Mouse (Mus musculus) forebrain, embryonic 14.5 days (tissue): ENCODE results near the gene Slc1a1. TPM values are rescaled to one million over a fixed set of nuclear protein-coding genes. Genes with fewer than 3 reads are reported as not detected.
A peak's percentile ranks its signal among the peaks of the same experiment; 100 is the strongest.

ENCODE experiments used
- ATAC-seq: fragments of 200-750 bp; cut with Nextera tagmentation; 2 replicates; pipeline ENCODE4 v1.8.0; 2017; ENCODE audit warnings: mild to moderate bottlenecking, moderate library complexity
- DNase-seq: peaks from one replicate; pipeline ENCODE4 v3.0.0-alpha.2; 2015; ENCODE audit warnings: low spot score
- H3K27ac ChIP-seq: fragments of 300-500 bp; sonication (generic); 2 replicates; pipeline ENCODE4 v1.5.1; 2014; ENCODE audit warnings: low read depth, mild to moderate bottlenecking, control low read depth, low read length, moderate library complexity
- H3K27me3 ChIP-seq: fragments of 300-500 bp; sonication (generic); replicated peaks from 2 replicates; pipeline ENCODE4 v1.6.1; 2014; ENCODE audit warnings: low read length, control low read depth, mixed read lengths; ENCODE audit not compliant: control insufficient read depth, insufficient read depth
- H3K36me3 ChIP-seq: fragments of 300-500 bp; sonication (generic); 2 replicates; pipeline ENCODE4 v1.6.1; 2014; ENCODE audit warnings: low read length, control low read depth; ENCODE audit not compliant: control insufficient read depth, insufficient read depth
- H3K4me1 ChIP-seq: fragments of 300-500 bp; sonication (generic); 2 replicates; pipeline ENCODE4 v1.6.1; 2014; ENCODE audit warnings: antibody characterized with exemption, low read length, control low read depth; ENCODE audit not compliant: control insufficient read depth, insufficient read depth
- H3K4me2 ChIP-seq: fragments of 300-500 bp; sonication (generic); 2 replicates; pipeline ENCODE4 v1.6.1; 2014; ENCODE audit warnings: mild to moderate bottlenecking, control low read depth, low read length
- H3K4me3 ChIP-seq: fragments of 300-500 bp; sonication (generic); 2 replicates; pipeline ENCODE4 v1.5.1; 2014; ENCODE audit warnings: low read depth, low read length, control low read depth
- H3K9ac ChIP-seq: fragments of 300-500 bp; sonication (generic); 2 replicates; pipeline ENCODE4 v1.6.1; 2014; ENCODE audit warnings: mild to moderate bottlenecking, low read length, control low read depth, moderate library complexity
- H3K9me3 ChIP-seq: fragments of 300-500 bp; sonication (generic); replicated peaks from 2 replicates; pipeline ENCODE4 v1.6.1; 2016; ENCODE audit warnings: low read length, control low read depth, mixed read lengths; ENCODE audit not compliant: control insufficient read depth
- WGBS: fragments of 180-500 bp; shearing (Covaris S2); extraction: QIAGEN DNeasy Blood & Tissue Kit; methylation state at CpG from one replicate; pipeline ENCODE4 v1.1.7; 2014; 5-methylcytosine and 5-hydroxymethylcytosine counted together
- polyA plus RNA-seq: library from polyadenylated mRNA; unstranded; fragments of >200 nt; fragmentation: Nextera tagmentation; extraction: Ambion mirVana; gene quantifications from 2 replicates; pipeline ENCODE4 v1.2.1, GENCODE M21; 2014

Slc1a1 gene
- polyA plus RNA-seq, 1 experiment from 2014 or later, result 9.3 TPM

DNA sequence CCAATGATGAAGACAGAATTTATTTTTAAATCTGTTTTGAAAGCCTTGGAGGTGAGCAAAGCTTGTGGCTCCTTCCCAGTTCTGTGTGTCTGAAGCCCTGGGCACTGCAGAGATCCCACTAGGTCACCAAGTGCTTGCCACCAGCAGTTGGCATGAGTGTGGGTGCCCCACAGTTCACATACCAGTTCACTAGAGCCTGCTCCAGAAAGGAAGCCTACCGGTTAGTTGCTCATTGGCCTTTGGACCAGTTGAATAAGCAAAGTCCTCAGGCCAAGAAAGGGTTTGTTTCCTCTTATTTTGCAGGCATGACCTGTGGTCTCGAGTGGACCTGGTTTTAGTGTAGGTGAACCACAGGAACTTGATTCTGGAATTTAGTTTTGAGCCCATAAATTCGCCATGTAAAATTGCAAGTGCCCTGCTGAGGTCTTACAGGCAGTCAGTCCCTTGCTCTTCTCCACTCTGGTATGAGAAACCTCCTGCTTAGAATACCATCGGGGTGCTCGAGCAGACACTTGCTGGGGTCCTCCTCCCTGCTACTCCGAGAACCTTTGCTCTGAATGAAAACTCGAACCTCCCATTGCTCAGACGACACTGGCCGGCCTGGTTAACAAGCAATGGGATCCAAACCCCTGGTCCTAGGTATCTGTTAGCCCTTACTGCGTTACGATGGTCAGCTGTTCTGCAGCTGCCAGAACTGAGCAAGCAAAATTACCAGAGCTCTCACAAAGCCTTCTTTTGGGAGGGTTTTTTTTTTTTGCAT lies 2.0 kb downstream of the Slc1a1 start:
- no peaks in the 10 kb centered on the region for H3K9me3 ChIP-seq
- no peak for ATAC-seq
- no peak overlapping the region for H3K4me3 ChIP-seq
- no peaks in the 10 kb centered on the region; the same call in 1 of the 2 replicates for H3K4me1 ChIP-seq
- DNase-seq, result no peak
- no peak overlapping the region for H3K4me2 ChIP-seq
- H3K36me3 ChIP-seq, result no peaks in the 10 kb centered on the region
- 77% methylated on average over 11 of the region's 11 CpGs for WGBS
- H3K9ac ChIP-seq, result no peak overlapping the region
- no peak overlapping the region for H3K27ac ChIP-seq
- no peaks in the 10 kb centered on the region for H3K27me3 ChIP-seq

DNA sequence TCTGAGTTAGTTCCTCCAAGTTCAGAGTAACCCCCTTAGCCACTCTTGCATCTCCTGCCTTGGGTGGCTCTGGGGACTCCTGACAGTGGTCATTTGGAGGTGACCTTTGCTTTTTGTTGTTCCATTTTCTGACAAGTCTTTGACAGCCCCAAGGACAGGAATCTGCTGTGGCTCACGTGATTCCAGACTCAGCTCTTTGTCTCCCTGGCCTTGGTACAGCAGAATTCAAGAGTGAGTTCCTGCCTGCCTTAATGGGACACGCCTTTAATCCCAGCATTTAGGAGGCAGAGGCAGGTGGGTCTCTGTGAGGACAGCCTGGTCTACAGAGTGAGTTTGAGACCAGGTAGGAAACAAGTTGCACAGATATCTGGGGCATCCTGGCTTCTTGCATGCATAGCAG lies 3.9 kb downstream of the Slc1a1 start:
- no peaks in the 10 kb centered on the region for H3K9me3 ChIP-seq
- no peak overlapping the region for H3K4me2 ChIP-seq
- H3K27ac ChIP-seq, result no peak overlapping the region
- ATAC-seq, result no peak
- H3K9ac ChIP-seq, result no peak overlapping the region
- 74% methylated on average over 2 of the region's 2 CpGs for WGBS
- no peak for DNase-seq
- no peaks in the 10 kb centered on the region for H3K36me3 ChIP-seq
- H3K4me1 ChIP-seq, result no peaks in the 10 kb centered on the region; the same call in 1 of the 2 replicates
- no peaks in the 10 kb centered on the region for H3K27me3 ChIP-seq
- no peak overlapping the region for H3K4me3 ChIP-seq

DNA sequence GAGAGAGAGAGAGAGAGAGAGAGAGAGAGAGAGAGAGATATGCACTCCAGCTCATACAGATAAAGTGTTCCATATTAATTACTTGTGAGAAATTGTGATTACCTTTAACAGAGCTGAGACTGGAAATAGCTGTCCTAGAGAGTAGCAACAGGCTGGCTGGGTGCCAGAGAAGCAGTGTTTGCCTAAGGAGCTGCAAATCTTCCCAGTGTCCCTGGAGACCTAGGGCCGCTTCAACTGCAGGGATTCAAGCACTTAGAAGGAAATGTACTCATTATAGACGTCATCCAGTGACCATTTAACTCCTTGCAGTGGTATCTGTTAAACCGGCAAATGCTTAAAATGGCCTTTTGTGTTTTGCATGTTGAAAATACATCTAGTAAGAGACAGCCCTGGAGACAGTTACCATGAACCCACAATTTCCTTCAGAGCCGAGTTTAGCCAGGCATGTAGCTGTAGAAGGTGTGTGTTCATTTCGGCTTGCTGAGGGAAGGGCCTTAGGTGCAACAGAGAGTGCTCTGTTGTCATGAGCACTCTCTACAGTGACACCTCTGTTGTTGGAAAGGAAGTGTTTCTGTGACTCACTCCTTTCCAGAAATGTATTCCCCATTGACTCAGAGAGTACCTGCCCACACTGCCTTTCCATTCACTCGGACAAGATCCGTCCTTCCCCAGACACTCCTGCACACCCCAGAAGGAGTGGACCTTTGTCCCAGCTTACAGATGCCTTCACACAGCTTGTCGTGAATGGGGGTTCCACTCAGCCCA lies 10.3 kb downstream of the Slc1a1 start:
- Histone ChIP-seq H3K4me2 (no peak overlapping the region), H3K9ac (no peak overlapping the region), H3K4me1 (no peaks in the 10 kb centered on the region), H3K27me3 (no peaks in the 10 kb centered on the region), H3K27ac (no peak overlapping the region), H3K4me3 (no peak overlapping the region), H3K36me3 (no peaks in the 10 kb centered on the region), H3K9me3 (no peaks in the 10 kb centered on the region)
- WGBS, result 73% methylated on average over 8 of the region's 8 CpGs
- peak; percentile 56 for DNase-seq
- no peak for ATAC-seq

DNA sequence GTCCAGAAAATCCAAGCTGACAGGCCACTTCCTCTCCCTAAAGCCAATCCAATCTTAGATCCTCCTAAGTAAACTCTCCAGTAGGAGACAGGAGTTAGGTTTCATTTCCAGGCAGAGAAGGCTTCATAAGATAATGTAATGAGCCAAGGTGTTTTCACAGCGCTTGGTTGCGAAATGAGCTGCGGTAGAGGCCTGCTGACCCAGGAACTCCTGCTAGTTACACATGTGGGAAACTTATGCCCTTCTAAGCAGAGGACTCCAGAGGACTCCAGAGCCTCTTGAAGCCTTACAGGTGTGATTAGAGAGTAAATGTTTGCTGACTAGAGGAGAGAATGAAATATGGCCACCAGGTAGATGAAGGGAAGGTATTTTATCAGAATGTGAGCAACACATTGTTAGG lies 15.7 kb downstream of the Slc1a1 start:
- H3K36me3 ChIP-seq, result no peaks in the 10 kb centered on the region
- no peaks in the 10 kb centered on the region for H3K9me3 ChIP-seq
- DNase-seq (no peak), ATAC-seq (no peak)
- no peak overlapping the region for H3K4me2 ChIP-seq
- H3K4me3 ChIP-seq, result no peak overlapping the region
- H3K27me3 ChIP-seq, result no peaks in the 10 kb centered on the region
- no peaks in the 10 kb centered on the region for H3K4me1 ChIP-seq
- H3K27ac ChIP-seq, result no peak overlapping the region
- no peak overlapping the region for H3K9ac ChIP-seq
- 92% methylated on average over 3 of the region's 3 CpGs for WGBS

DNA sequence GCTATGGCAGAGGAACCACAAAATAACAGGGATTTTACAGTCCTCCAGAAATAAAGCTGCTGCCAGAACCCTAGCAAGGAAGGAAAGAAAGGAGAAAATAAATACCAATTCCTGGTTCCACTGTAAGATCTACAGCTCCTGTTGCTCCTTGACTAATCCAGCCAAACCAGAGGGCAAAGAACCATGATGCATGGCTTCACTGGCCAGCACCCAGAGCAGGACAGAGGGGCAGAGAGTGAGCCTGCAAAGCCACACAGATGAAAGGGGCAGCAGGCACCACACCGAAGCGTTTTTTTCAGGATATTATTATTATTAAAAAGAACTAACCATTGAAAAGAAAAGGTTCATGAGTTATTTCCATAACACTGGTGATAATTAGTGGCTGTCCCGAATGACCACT lies 17.2 kb downstream of the Slc1a1 start:
- ATAC-seq (no peak), DNase-seq (no peak)
- Histone ChIP-seq H3K27me3 (no peaks in the 10 kb centered on the region), H3K9ac (no peak overlapping the region), H3K36me3 (no peaks in the 10 kb centered on the region), H3K4me1 (no peaks in the 10 kb centered on the region), H3K4me3 (no peak overlapping the region), H3K4me2 (no peak overlapping the region), H3K27ac (no peak overlapping the region), H3K9me3 (no peaks in the 10 kb centered on the region)
- 83% methylated on average over 3 of the region's 3 CpGs for WGBS

DNA sequence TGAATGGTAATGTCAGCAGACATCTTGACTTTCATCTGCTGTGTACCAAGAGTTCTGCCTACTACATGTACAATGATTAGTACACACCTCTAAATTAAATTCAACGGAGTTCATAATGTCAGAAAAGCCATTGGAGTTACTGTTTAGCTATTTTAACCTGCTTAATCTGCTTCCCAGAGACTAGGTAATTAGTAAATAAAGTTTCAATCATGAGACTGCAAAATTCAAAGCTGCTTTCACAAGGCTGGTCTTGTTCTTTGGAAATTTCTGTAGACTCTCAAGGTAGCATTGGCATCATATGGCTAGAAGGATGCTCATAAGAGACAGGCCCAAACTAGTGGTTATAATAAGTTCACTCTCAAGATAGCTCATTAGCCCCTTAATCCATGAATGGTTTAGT lies 20.0 kb downstream of the Slc1a1 start:
- Histone ChIP-seq H3K9ac (no peak overlapping the region), H3K4me2 (no peak overlapping the region), H3K4me1 (no peaks in the 10 kb centered on the region), H3K36me3 (no peaks in the 10 kb centered on the region), H3K4me3 (no peak overlapping the region), H3K9me3 (no peaks in the 10 kb centered on the region), H3K27me3 (no peaks in the 10 kb centered on the region), H3K27ac (no peak overlapping the region)
- DNase-seq (no peak), ATAC-seq (no peak)
- WGBS, result 76% methylated on average over 1 of the region's 1 CpGs

DNA sequence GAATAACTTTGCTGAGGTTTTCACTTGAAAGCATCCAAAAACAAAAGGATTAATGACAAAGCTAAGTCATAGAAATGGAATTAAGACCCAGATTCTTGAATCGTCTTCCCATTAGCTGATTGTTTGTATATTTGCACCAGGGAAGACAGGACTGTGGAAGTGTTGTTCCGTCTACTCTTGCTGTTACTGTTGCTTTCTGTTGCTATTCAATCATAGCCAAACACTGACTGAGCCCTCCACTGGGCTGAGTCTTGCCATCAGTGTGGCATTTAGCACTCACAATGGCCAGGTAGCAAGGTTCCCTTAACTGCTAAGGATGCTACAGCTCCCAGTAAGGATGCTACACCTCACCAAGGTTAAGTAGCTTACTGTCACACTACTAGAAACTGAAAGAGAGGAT lies 25.4 kb downstream of the Slc1a1 start:
- Histone ChIP-seq H3K4me1 (no peaks in the 10 kb centered on the region), H3K36me3 (no peaks in the 10 kb centered on the region), H3K4me2 (no peak overlapping the region), H3K9me3 (no peaks in the 10 kb centered on the region), H3K4me3 (no peak overlapping the region), H3K27me3 (no peaks in the 10 kb centered on the region), H3K9ac (no peak overlapping the region), H3K27ac (no peak overlapping the region)
- DNase-seq, result no peak
- ATAC-seq, result no peak
- 80% methylated on average over 2 of the region's 2 CpGs for WGBS

DNA sequence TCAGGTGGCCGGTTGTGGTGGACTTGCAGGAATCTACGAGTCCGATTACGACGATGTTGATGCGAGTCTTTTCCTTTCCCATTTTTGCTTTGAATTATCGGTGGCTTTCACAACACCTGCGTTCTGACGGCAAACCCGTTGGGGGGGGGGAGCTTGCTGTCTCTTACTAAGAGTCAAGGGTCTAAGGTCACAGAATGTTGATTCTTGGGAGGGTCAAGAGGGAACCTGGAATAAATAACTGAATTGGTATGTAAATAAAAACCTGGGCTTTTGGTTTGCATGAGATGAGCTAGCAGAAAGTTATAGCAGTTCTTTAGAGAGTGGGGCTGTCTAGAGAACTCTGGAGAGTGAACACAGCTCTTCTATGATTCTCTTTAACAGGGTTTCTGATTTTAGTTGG lies 28.8 kb downstream of the Slc1a1 start:
- Histone ChIP-seq H3K4me3 (no peak overlapping the region), H3K4me1 (0 out of 2 replicates have a peak, but pooled peaks cover 3% of the 10 kb centered on the region), H3K36me3 (no peaks in the 10 kb centered on the region), H3K9me3 (no peaks in the 10 kb centered on the region), H3K9ac (no peak overlapping the region), H3K27me3 (no peaks in the 10 kb centered on the region), H3K4me2 (no peak overlapping the region), H3K27ac (no peak overlapping the region)
- ATAC-seq (no peak), DNase-seq (no peak)
- WGBS, result 94% methylated on average over 10 of the region's 10 CpGs

DNA sequence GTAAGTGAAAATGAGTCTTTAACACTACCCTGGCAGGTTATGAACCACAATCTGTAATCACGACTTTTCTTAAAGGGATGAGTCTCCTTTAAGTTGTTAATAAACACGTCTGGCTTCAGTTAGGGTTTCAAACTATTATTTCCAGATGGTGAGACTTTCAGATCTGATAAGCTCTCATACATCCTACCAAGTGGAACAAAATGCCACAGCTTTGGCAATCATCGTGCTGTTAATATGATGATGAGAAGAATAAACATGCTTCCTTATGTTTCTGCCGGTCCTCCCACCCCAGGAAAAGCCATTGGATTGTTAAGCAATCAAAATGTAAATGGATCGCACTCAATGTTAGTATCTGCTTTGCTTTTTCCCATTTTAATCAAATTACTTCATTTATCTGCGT lies 30.1 kb downstream of the Slc1a1 start:
- Histone ChIP-seq H3K27me3 (no peaks in the 10 kb centered on the region), H3K4me2 (no peak overlapping the region), H3K36me3 (no peaks in the 10 kb centered on the region), H3K9ac (no peak overlapping the region), H3K9me3 (no peaks in the 10 kb centered on the region), H3K27ac (no peak overlapping the region), H3K4me1 (0 out of 2 replicates have a peak, but pooled peaks cover 3% of the 10 kb centered on the region), H3K4me3 (no peak overlapping the region)
- WGBS, result 66% methylated on average over 6 of the region's 6 CpGs
- peak; percentile 75 for DNase-seq
- ATAC-seq, result peak; percentile 71; the same call in 1 of the 2 replicates
